Mouse (Mus musculus): ENCODE data around the gene Serhl. TPM values are rescaled to one million over a fixed set of nuclear protein-coding genes. Genes with fewer than 3 reads are reported as not detected.
"Not testable (repeated sequence)": the region's sequence is repeated elsewhere in the genome, so short reads cannot be mapped to it uniquely, and the experiment has no call there.

Serhl gene
- total RNA-seq (2022): 10 to 100 TPM; 19.2 to 30.2 (median 25.4) TPM

GRCm38 (mm10) chr15:83089429-83089605, at the start of gene Serhl:
Serhl (plus strand) TSS chr15:83089506.
- no peak for DNase-seq (ENCODE audit: low spot score in 2 of 2)

GRCm38 (mm10) chr15:83040156-83040555, 49.1 kb upstream of the Serhl start:
- no peak for DNase-seq (ENCODE audit: low spot score in 2 of 2)

- no peak for DNase-seq (ENCODE audit: low spot score in 2 of 2)
Measured at GRCm38 (mm10) chr15:83042655-83043361, 46.5 kb upstream of the Serhl start.

- DNase-seq (ENCODE audit: low spot score in 2 of 2): no peak
Measured at GRCm38 (mm10) chr15:83043362-83043708, 46.0 kb upstream of the Serhl start.

GRCm38 (mm10) chr15:83045565-83045964, 43.7 kb upstream of the Serhl start:
- DNase-seq (ENCODE audit: low spot score in 2 of 2): not testable (repeated sequence)

GRCm38 (mm10) chr15:83046308-83046707, 43.0 kb upstream of the Serhl start:
- no peak for DNase-seq (ENCODE audit: low spot score in 2 of 2)

GRCm38 (mm10) chr15:83046730-83047129, 42.6 kb upstream of the Serhl start:
- DNase-seq (ENCODE audit: low spot score in 2 of 2): no peak

- no peak for DNase-seq (ENCODE audit: low spot score in 2 of 2)
Measured at GRCm38 (mm10) chr15:83052341-83053104, 36.8 kb upstream of the Serhl start.

- no peak for DNase-seq (ENCODE audit: low spot score in 2 of 2)
Measured at GRCm38 (mm10) chr15:83053261-83053660, 36.0 kb upstream of the Serhl start.

GRCm38 (mm10) chr15:83055569-83055968, 33.7 kb upstream of the Serhl start:
- DNase-seq (ENCODE audit: low spot score in 2 of 2): no peak

- DNase-seq (ENCODE audit: low spot score in 2 of 2): no peak
Measured at GRCm38 (mm10) chr15:83056378-83057083, 32.8 kb upstream of the Serhl start.

GRCm38 (mm10) chr15:83057533-83057932, 31.8 kb upstream of the Serhl start:
- no peak for DNase-seq (ENCODE audit: low spot score in 2 of 2)

- DNase-seq (ENCODE audit: low spot score in 2 of 2): no peak
Measured at GRCm38 (mm10) chr15:83059233-83059660, 30.1 kb upstream of the Serhl start.

GRCm38 (mm10) chr15:83061689-83062088, 27.6 kb upstream of the Serhl start:
- no peak for DNase-seq (ENCODE audit: low spot score in 2 of 2)

- not testable (repeated sequence) for DNase-seq (ENCODE audit: low spot score in 2 of 2)
Measured at GRCm38 (mm10) chr15:83062582-83062981, 26.7 kb upstream of the Serhl start.

- DNase-seq (ENCODE audit: low spot score in 2 of 2): no peak
Measured at GRCm38 (mm10) chr15:83065543-83065942, 23.8 kb upstream of the Serhl start.

GRCm38 (mm10) chr15:83068270-83068669, 21.0 kb upstream of the Serhl start:
- no peak for DNase-seq (ENCODE audit: low spot score in 2 of 2)

- no peak for DNase-seq (ENCODE audit: low spot score in 2 of 2)
Measured at GRCm38 (mm10) chr15:83070942-83071341, 18.4 kb upstream of the Serhl start.

GRCm38 (mm10) chr15:83071752-83072151, 17.6 kb upstream of the Serhl start:
- DNase-seq (ENCODE audit: low spot score in 2 of 2): no peak

GRCm38 (mm10) chr15:83074179-83074578, 15.1 kb upstream of the Serhl start:
- no peak for DNase-seq (ENCODE audit: low spot score in 2 of 2)

- DNase-seq (ENCODE audit: low spot score in 2 of 2): no peak
Measured at GRCm38 (mm10) chr15:83075607-83076525, 13.4 kb upstream of the Serhl start.

GRCm38 (mm10) chr15:83083530-83083929, 5.8 kb upstream of the Serhl start:
- no peak for DNase-seq (ENCODE audit: low spot score in 2 of 2)
